Mouse (Mus musculus) pancreas, adult 10 weeks (tissue): ENCODE results near the gene Ncapg2. TPM values are rescaled to one million over a fixed set of nuclear protein-coding genes. Genes with fewer than 3 reads are reported as not detected.

Source experiments
- polyA plus RNA-seq: library from polyadenylated mRNA; stranded (reverse); fragments of 350-450 nt; fragmentation: Illumina TruSeq; extraction: RNeasy Lipid Tissue Mini Kit (QIAGEN cat#74804); gene quantifications from one replicate; pipeline ENCODE4 v1.2.3, GENCODE M21; 2015; ENCODE audit warnings: low read depth, low replicate concordance; ENCODE audit not compliant: insufficient read depth

The Ncapg2 gene
- polyA plus RNA-seq, result 1.1 TPM

GRCm38 (mm10) chr12:116405045-116405835 is at the start of gene Ncapg2:
Gene Ncapg2, plus strand, starts transcription at chr12:116405402.

GRCm38 (mm10) chr12:116485591-116486403 is 80.6 kb downstream of the Ncapg2 start, which contains the start of gene Ptprn2:
Gene Ptprn2, plus strand, starts transcription at chr12:116485720.

Other genes with a start within 250 kb of the Ncapg2 start
- gene Wdr60, start 142.4 kb upstream of the Ncapg2 start, polyA plus RNA-seq, result 2.4 TPM
- gene Gm11027, start 130.0 kb upstream of the Ncapg2 start, polyA plus RNA-seq, result not detected
- gene Esyt2, start 124.2 kb upstream of the Ncapg2 start, polyA plus RNA-seq, result 12.5 TPM
- gene Ptprn2, start 80.3 kb downstream of the Ncapg2 start, polyA plus RNA-seq, result 15.5 TPM